Mouse (Mus musculus): ENCODE measurements around the gene Fmod. TPM values are rescaled to one million over a fixed set of nuclear protein-coding genes. Genes with fewer than 3 reads are reported as not detected.

Gene Fmod
- total and polyA plus RNA-seq, 2 experiments from 2014 or later = 14.2 to 19.6 TPM

GRCm38 (mm10) chr1:134095721-134096120 is 58.7 kb downstream of the Fmod start:
- H3K4me1 ChIP-seq (ENCODE audit: insufficient read depth) = peaks cover 21% of the 10 kb centered on the region
- H3K4me2 ChIP-seq (ENCODE audit: low read depth) = no peak overlapping the region
- no peak for TF ChIP-seq CTCF (IDR thresholded peaks at IDR 0.05; ENCODE audit: low read depth)

GRCm38 (mm10) chr1:134096264-134096934 is 59.3 kb downstream of the Fmod start:
- no peaks in the 10 kb centered on the region for H3K9me3 ChIP-seq (ENCODE audit: low read length)
- no peak overlapping the region for H3K4me3 ChIP-seq (ENCODE audit: low read depth, low read length)
- TF ChIP-seq CTCF (IDR thresholded peaks at IDR 0.05; ENCODE audit: low read depth) = no peak
- no peaks in the 10 kb centered on the region for H3K27me3 ChIP-seq (ENCODE audit: insufficient read depth, low read length)
- DNase-seq = peak; percentile 74
- peak; percentile 70 for ATAC-seq
- WGBS = 12% methylated on average over 14 of the region's 14 CpGs
- no peak overlapping the region for H3K9ac ChIP-seq
- H3K4me2 ChIP-seq (ENCODE audit: low read depth) = no peak overlapping the region
- no peaks in the 10 kb centered on the region for H3K36me3 ChIP-seq (ENCODE audit: insufficient read depth)
- peak overlapping the region; percentile 74 for H3K27ac ChIP-seq (ENCODE audit: low read depth, low read length)
- peaks cover 21% of the 10 kb centered on the region for H3K4me1 ChIP-seq (ENCODE audit: insufficient read depth)

More at GRCm38 (mm10) chr1:134095721-134096120, 58.7 kb downstream of the Fmod start:
- DNase-seq = no peak
- Histone ChIP-seq H3K9ac (no peak overlapping the region), H3K27me3 (ENCODE audit: insufficient read depth, low read length) (no peaks in the 10 kb centered on the region), H3K9me3 (ENCODE audit: low read length) (no peaks in the 10 kb centered on the region), H3K36me3 (ENCODE audit: insufficient read depth) (no peaks in the 10 kb centered on the region), H3K27ac (ENCODE audit: low read depth, low read length) (peak overlapping the region; percentile 74; the same call in 1 of the 2 replicates), H3K4me3 (ENCODE audit: low read depth, low read length) (no peak overlapping the region)
- ATAC-seq = no peak
- WGBS = 55% methylated on average over 4 of the region's 4 CpGs

DNA sequence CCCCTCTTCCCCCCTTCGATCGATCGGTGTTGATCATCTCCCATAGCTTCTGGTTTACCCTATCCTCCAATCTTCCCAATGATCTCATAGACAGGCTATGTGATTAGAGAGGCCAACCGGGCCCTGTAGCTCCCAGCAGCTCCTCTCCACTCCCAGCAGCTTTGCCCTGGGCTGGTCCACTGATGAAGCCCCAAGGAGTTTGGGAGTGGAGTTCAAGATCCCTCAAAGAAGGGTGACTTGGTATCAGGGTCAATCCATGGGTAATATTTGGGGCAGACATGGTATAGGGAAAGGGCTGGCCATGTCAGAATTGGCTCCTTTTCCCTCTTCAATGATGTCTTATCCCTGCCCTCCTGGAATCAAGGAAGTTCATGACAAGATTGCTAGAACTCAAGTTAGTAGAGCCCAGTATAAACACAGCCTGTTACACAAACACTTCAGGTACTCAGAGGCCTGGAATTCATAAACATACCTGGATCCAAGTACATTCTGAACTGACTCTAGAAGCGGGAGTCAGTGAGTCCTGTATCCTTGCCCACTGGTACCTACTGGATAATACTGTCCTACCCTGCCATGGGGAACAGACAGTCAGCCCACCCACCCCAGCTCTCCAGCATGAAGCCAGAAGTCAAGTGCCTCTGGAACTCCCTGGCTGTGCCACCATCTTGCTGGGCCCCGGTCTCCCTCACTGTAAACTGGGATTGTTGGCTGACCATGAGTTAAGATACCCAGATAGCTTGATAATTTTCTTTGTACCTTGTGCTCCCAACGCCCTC is 60.2 kb downstream of the Fmod start:
- H3K27ac ChIP-seq (ENCODE audit: low read depth, low read length) = peak overlapping the region; percentile 74; the same call in 1 of the 2 replicates
- H3K9me3 ChIP-seq (ENCODE audit: low read length) = no peaks in the 10 kb centered on the region
- DNase-seq (no peak), ATAC-seq (no peak)
- H3K27me3 ChIP-seq (ENCODE audit: insufficient read depth, low read length) = no peaks in the 10 kb centered on the region
- H3K4me2 ChIP-seq (ENCODE audit: low read depth) = no peak overlapping the region
- peaks cover 21% of the 10 kb centered on the region for H3K4me1 ChIP-seq (ENCODE audit: insufficient read depth)
- no peak overlapping the region for H3K4me3 ChIP-seq (ENCODE audit: low read depth, low read length)
- WGBS = 64% methylated on average over 7 of the region's 7 CpGs
- TF ChIP-seq CTCF (IDR thresholded peaks at IDR 0.05; ENCODE audit: low read depth) = no peak
- no peaks in the 10 kb centered on the region for H3K36me3 ChIP-seq (ENCODE audit: insufficient read depth)
- H3K9ac ChIP-seq = no peak overlapping the region

Other genes with a start within 250 kb of the Fmod start
- 60.2 and 69.1 TPM in 2 replicates for gene Atp2b4, start 236.2 kb upstream of the Fmod start, total RNA-seq (2014; rRNA removed)
- gene Atp2b4, start 236.2 kb upstream of the Fmod start, polyA plus RNA-seq (2015; fragmentation: Nextera tagmentation; extraction: Ambion mirVana) = 6.5 and 11.4 TPM in 2 replicates
- 2.9 and 5.1 TPM in 2 replicates for gene Optc, start 129.3 kb upstream of the Fmod start, total RNA-seq (2014; rRNA removed)
- 1.8 and 2.4 TPM in 2 replicates for gene Optc, start 129.3 kb upstream of the Fmod start, polyA plus RNA-seq (2015; fragmentation: Nextera tagmentation; extraction: Ambion mirVana)
- gene Prelp, start 115.8 kb upstream of the Fmod start, total RNA-seq (2014; rRNA removed) = 1.8 and 2.4 TPM in 2 replicates
- 3.8 and 5.0 TPM in 2 replicates for gene Prelp, start 115.8 kb upstream of the Fmod start, polyA plus RNA-seq (2015; fragmentation: Nextera tagmentation; extraction: Ambion mirVana)
- 9.2 and 11.9 TPM in 2 replicates for gene Btg2, start 41.9 kb downstream of the Fmod start, total RNA-seq (2014; rRNA removed)
- gene Btg2, start 41.9 kb downstream of the Fmod start, polyA plus RNA-seq (2015; fragmentation: Nextera tagmentation; extraction: Ambion mirVana) = 10.1 and 12.0 TPM in 2 replicates
- gene Chit1, start 74.0 kb downstream of the Fmod start, total RNA-seq (2014; rRNA removed) = 0.19 and 0.46 TPM in 2 replicates
- 0.30 and 0.41 TPM in 2 replicates for gene Chit1, start 74.0 kb downstream of the Fmod start, polyA plus RNA-seq (2015; fragmentation: Nextera tagmentation; extraction: Ambion mirVana)
- gene Chil1, start 144.9 kb downstream of the Fmod start, total RNA-seq (2014; rRNA removed) = 0.38 and 1.3 TPM in 2 replicates
- gene Chil1, start 144.9 kb downstream of the Fmod start, polyA plus RNA-seq (2015; fragmentation: Nextera tagmentation; extraction: Ambion mirVana) = 3.3 and 4.1 TPM in 2 replicates
- 0.10 and 0.23 TPM in 2 replicates for gene Mybph, start 156.2 kb downstream of the Fmod start, total RNA-seq (2014; rRNA removed)
- 0.12 TPM in 1 of 2 replicates, not detected in the other for gene Mybph, start 156.2 kb downstream of the Fmod start, polyA plus RNA-seq (2015; fragmentation: Nextera tagmentation; extraction: Ambion mirVana)
- 38.4 and 41.5 TPM in 2 replicates for gene Adora1, start 198.2 kb downstream of the Fmod start, total RNA-seq (2014; rRNA removed)
- gene Adora1, start 198.2 kb downstream of the Fmod start, polyA plus RNA-seq (2015; fragmentation: Nextera tagmentation; extraction: Ambion mirVana) = 29.3 and 37.5 TPM in 2 replicates